Mouse (Mus musculus) spleen, adult 2 months (tissue): ENCODE data around the gene Map2k6.

Source experiments
- CTCF ChIP-seq: fragments of 200-500 bp; IDR thresholded peaks from 2 replicates; pipeline ENCODE4 v1.5.1; 2011; ENCODE audit warnings: mild to moderate bottlenecking, inconsistent platforms; ENCODE audit not compliant: insufficient read depth, insufficient read length, insufficient replicate concordance; ENCODE audit errors: extremely low read depth
- POLR2A ChIP-seq: fragments of 200-500 bp; IDR thresholded peaks from 2 replicates; pipeline ENCODE4 v1.6.1; 2011; ENCODE audit warnings: low read depth, low read length, inconsistent platforms

GRCm38 (mm10) chr11:110477961-110478869 lies 79.3 kb downstream of the Map2k6 start:
- TF ChIP-seq POLR2A, result no peak
- no peak for TF ChIP-seq CTCF
